Mouse (Mus musculus) frontal cortex, postnatal 25 days (tissue): ENCODE measurements at regions not wholly inside any gene's neighbourhood (a gene's known extent, or its start where the extent isn't known, plus 50 kb on each side); places are given as distances from the start of the nearest gene placed in this dataset.

Source experiments
- DNase-seq, 2 experiments: peaks; one replicate each; pipeline ENCODE4 v3.0.0; 2022; ENCODE audit warnings: low spot score in 2 of 2

GRCm38 (mm10) chr8:6227901-6228300 lies 1122.8 kb upstream of the Slc10a2 start:
- no peak for DNase-seq

- DNase-seq, result no peak
Observed at GRCm38 (mm10) chr8:6225194-6225593, 1120.0 kb upstream of the Slc10a2 start.

- DNase-seq, result no peak
Observed at GRCm38 (mm10) chr8:6207617-6208349, 1102.6 kb upstream of the Slc10a2 start.

DNA sequence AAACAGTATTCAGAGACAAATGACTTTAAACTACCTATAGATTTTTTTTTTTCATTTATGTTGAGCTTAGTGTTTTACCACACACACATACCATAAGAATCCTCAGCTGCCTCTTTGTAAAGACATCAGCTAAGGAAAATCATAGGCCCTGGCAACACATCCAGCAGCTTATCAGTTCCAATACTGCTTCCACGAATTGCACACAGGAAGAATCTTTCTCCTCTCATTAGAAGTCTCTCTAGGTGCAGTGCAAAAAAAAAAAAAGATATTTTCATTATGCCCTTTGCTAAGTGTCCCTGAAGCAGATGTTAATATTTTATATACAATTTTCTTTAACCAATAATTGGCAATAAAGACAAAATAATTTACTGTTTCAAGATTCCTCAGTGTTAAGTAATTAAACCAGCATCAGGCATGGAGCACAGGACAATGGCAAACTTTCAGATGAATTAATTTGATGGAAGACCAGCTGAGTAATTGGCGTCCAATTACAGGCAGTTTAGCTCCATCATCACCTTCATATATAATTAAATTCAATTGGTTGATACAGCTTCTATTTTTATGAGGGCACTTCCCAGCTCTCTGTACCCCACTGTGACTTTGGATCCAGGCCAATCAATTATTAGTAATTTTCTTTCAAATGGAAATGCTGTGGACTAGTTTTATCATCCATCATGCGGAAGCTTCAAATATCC lies 1099.0 kb upstream of the Slc10a2 start:
- no peak for DNase-seq

DNA sequence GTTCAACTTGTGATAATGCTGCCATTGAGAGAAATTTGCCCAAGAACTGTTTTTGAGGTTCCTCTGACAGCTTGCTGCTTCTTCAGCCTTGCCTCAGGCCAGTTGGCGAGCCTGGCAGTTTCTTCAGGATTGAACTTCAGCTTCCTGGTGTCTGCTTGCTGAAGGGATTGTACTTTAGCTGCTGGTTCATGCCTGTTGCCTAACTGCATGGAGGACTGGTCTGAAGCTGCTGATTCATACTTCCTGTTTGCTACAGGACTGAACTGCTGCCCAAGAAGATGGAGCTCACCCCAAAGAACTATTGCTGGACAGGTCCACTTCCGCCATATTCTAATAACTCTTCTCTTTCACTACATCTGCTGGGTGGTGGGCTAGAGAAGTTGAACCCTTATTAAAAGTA lies 1086.3 kb upstream of the Slc10a2 start:
- DNase-seq, result no peak

DNA sequence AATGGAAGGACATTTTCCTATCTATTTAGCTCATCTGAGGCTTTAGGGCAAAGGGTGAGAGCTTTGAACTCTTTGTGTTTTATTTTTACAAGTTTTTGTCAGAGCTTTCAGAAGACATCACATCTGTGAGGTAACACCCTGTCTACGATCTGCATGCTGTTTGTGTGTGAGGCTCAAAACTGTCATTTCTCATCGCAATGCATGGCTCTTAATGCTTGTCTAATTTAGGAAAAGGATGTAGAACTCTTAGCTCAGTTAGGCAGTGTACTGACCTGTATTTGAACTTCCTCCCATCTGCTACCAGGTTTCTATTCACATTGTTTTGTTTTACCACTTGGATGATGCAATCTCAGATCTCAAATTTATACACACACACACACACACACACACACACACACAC lies 1083.3 kb upstream of the Slc10a2 start:
- DNase-seq, result no peak

- no peak for DNase-seq
Observed at GRCm38 (mm10) chr8:6186561-6186960, 1081.4 kb upstream of the Slc10a2 start.

DNA sequence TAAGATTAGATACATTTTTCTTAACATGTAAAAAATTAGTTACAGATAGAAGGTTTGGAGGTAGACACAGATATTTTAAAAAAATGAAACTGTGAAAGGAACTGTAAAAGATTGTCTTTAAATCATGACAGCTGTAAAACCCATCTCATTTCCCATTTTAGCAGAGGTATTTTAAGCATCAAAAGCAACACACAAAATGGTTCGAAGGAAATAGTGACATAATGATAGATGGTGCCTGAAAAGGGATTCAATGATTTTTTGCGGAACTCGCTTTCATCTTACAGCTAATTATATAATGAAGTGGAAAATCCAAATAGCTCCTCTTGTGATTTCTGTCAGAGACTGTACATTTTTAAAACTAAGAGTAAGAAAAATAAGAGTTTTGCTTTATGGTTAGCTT lies 1074.5 kb upstream of the Slc10a2 start:
- DNase-seq, result no peak

- no peak for DNase-seq
Observed at GRCm38 (mm10) chr8:6166433-6166832, 1061.3 kb upstream of the Slc10a2 start.

DNA sequence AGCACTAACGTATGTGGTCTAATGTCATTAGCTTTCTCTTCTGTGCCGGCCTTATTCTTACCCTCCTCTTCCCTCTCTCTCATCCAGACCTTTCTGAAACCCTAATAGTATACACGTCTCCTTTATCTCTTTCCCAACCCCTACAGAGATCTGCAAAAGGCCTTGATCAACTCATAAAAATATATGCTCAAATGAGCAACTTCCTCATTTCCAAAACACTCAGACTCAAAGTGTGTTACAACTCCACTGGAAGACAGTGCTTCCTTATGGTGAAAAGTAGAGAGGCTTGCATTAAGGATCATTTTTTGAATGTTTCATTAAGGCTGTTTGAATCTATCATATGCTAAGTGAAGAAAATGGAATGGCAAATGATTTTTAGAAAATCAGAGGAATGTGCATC lies 1060.1 kb upstream of the Slc10a2 start:
- no peak for DNase-seq

GRCm38 (mm10) chr8:6164758-6165157 lies 1059.6 kb upstream of the Slc10a2 start:
- DNase-seq, result no peak

DNA sequence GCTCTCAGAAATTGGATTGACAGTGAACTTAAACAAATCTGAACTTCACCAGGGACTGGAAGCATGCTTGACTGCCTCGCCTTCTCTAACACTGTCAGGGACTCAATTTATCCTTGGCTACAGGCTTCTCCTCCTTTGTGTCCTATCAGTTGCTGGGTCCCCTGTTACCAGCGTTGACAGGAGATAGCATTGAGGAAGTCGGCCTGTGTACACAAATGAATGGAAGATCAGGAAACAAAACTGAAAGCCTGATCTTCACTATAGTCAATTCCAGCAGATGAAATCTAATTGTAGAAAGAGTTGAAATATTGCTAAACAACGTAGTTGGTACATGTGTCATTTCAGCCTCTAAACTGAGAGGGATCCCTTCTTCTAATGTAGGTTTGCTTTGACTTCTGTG lies 1039.4 kb upstream of the Slc10a2 start:
- no peak for DNase-seq

- no peak for DNase-seq
Observed at GRCm38 (mm10) chr8:6140090-6140489, 1034.9 kb upstream of the Slc10a2 start.

GRCm38 (mm10) chr8:6139171-6139570 lies 1034.0 kb upstream of the Slc10a2 start:
- DNase-seq, result no peak

GRCm38 (mm10) chr8:6132243-6132751 lies 1027.1 kb upstream of the Slc10a2 start:
- DNase-seq, result no peak

DNA sequence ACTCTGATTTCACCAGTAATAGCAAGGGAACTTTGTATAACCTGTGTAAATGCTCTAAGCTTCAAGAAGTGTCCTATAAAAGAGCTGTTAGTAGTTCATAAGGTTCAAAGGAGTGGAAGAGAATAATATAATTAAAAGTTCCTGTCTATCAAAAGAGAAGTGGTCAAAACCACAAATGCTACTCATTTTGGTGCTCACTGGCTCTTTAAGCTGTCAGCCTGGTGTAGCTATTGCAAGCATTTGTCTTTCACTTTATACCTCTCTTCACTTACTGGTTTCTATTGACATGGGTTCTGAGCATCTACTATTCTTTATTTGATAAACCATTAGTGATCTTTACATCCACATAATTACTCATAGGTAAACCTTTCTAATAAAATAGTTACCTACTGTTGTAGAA lies 1020.1 kb upstream of the Slc10a2 start:
- no peak for DNase-seq

DNA sequence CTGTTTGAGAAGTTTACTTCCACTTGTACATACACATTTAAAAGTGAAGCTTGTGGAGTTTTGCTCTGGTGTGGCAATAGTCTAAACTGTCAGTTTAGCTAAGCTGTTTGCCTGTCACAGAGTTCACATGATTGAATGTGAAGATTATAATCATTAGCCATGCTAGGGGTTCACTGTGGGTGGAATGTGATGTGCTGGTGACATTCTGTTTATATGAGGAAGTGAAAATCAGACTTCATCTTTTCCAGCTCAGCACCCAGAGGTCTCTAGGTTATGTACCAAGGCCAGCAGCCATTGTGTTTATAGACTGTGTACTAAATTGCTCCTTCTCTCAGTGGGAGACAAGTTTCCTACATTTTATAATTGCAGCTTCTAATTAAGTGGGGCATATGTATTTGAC lies 1014.4 kb upstream of the Slc10a2 start:
- no peak for DNase-seq

DNA sequence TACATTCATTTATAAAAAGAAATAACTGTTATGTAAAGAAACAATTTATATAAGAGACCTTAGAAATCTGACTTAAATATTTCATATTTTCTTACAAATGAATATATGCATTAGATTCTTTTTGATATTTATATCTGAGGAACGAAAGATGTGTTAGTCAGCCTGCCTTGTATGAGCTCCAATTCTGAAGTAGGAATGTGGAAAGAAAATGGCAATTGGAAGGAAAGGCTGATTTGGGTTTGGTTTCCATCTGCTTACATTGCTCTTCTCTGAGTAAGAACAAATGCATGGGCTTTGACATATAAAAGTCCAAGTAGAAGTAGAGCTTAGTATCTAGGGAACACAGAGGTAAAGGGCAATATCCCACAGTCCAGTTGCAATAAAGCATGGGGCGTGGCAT lies 1006.2 kb upstream of the Slc10a2 start:
- DNase-seq, result no peak

DNA sequence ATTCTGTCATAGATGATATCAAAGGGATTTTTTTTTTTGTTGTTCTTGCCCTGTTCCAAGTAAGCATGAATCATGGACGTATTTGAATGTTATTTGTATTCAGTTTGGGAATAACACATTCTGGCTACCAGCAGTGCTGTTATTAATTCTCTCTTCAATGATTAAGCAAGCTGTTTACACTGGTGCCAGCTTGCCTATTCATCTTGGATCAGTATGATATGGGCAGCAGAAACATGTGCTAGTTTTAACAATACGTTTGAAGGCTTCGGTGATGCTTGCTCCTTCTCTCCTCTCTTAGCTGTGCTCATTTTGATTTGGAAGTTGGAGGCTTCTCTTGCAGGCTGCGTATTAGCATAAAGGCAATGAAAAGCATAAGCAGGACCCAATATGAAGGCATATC lies 984.9 kb upstream of the Slc10a2 start:
- DNase-seq, result no peak

DNA sequence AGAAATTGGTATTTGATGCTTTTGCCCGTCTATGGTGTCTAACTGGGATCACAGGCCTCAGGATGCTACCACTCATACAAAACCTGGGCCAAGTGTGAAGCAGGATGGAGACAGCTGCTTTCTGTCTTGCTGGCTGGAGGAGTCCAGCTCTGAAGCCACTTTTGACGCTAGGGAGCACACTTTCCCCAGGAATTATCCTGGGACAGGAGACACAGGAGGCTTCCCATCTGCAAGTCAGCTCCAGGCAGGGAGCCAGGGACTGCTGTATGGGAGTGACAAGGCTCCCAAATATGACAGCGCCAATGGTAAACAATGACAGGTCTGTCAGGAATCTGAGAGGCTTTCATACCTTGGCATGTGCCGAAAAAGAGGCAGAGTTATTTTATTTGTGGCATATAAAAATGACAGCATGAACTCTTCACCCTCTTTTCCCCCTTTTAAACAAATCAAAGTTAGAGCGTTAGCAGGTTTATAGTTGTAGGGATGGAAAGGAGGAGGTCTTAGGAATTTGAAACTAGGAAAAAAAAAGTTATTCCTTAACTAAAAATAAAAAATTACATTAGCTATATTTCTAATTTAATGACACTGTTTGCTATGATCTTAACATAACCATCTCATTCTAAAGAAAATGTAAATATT lies 938.9 kb upstream of the Slc10a2 start:
- DNase-seq, result peak; percentile 15 to 23

DNA sequence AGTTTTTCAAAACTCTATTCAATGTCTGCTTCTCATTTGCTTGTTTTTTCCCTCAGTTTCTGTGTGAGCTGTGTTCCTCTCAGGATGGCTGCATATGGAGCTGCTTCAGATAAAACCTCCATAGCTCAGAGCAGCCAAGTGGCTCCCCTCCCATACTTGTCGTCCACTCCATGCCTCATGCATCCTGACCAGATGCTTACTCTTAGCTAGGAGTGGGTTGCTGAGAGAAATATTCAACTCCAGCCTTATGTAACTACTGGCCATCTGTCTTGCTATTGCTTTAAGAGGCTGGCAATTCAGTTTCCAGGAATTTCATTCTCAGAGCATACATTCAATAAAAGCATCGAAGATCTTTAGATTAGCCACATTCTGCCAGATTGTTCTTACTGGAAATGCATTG lies 907.1 kb upstream of the Slc10a2 start:
- peak; percentile 4 to 7 for DNase-seq

- no peak for DNase-seq
Observed at GRCm38 (mm10) chr8:6011182-6011581, 906.0 kb upstream of the Slc10a2 start.

GRCm38 (mm10) chr8:6010712-6011111 lies 905.6 kb upstream of the Slc10a2 start:
- DNase-seq, result no peak
